Mouse (Mus musculus) liver, adult 2 months (tissue): ENCODE results near the gene Eci2.

Source experiments
- CTCF ChIP-seq: fragments of 200-500 bp; IDR thresholded peaks from 2 replicates; pipeline ENCODE4 v1.5.1; 2011; ENCODE audit warnings: low read depth, low read length, control low read depth
- POLR2A ChIP-seq: fragments of 200-500 bp; IDR thresholded peaks from 2 replicates; pipeline ENCODE4 v1.6.1; 2011; ENCODE audit warnings: low read length, control low read depth; ENCODE audit not compliant: insufficient read depth; ENCODE audit errors: extremely low read depth

- TF ChIP-seq CTCF (no peak), POLR2A (no peak)
Measured at GRCm38 (mm10) chr13:34963511-34964397, 63.1 kb downstream of the Eci2 start, which contains the start of gene Eci3.
